Mouse (Mus musculus): ENCODE results near the gene C1s1. TPM values are rescaled to one million over a fixed set of nuclear protein-coding genes. Genes with fewer than 3 reads are reported as not detected.
A peak's percentile ranks its signal among the peaks of the same experiment; 100 is the strongest.
"Not testable (repeated sequence)": the region's sequence is repeated elsewhere in the genome, so short reads cannot be mapped to it uniquely, and the experiment has no call there.

C1s1 gene
- polyA plus RNA-seq, 1 experiment from 2014 or later = 11.9 TPM

GRCm38 (mm10) chr6:124488952-124489351, 53.2 kb downstream of the C1s1 start:
- no peak overlapping the region for H3K27ac ChIP-seq (ENCODE audit: low read depth, low read length)
- no peaks in the 10 kb centered on the region for H3K4me1 ChIP-seq (ENCODE audit: control insufficient read depth, insufficient read depth, low read length)
- H3K27me3 ChIP-seq (ENCODE audit: control insufficient read depth, insufficient read depth, low read length) = no peaks in the 10 kb centered on the region
- no peaks in the 10 kb centered on the region for H3K9me3 ChIP-seq (ENCODE audit: control insufficient read depth, low read length)
- H3K4me3 ChIP-seq (ENCODE audit: low read length) = no peak overlapping the region
- no peak overlapping the region for H3K4me2 ChIP-seq (replicated peaks; ENCODE audit: low read depth, low read length)
- no peak overlapping the region for H3K9ac ChIP-seq (ENCODE audit: low read depth, low read length)
- H3K36me3 ChIP-seq (ENCODE audit: control insufficient read depth, insufficient read depth, low read length) = no peaks in the 10 kb centered on the region
- 81% methylated on average over 4 of the region's 4 CpGs for WGBS
- ATAC-seq (ENCODE audit: low FRiP score, low TSS enrichment) = no peak

- Histone ChIP-seq H3K27me3 (ENCODE audit: control insufficient read depth, insufficient read depth, low read length) (no peaks in the 10 kb centered on the region), H3K9me3 (ENCODE audit: control insufficient read depth, low read length) (no peaks in the 10 kb centered on the region), H3K4me1 (ENCODE audit: control insufficient read depth, insufficient read depth, low read length) (no peaks in the 10 kb centered on the region), H3K4me2 (replicated peaks; ENCODE audit: low read depth, low read length) (no peak overlapping the region), H3K27ac (ENCODE audit: low read depth, low read length) (no peak overlapping the region), H3K4me3 (ENCODE audit: low read length) (no peak overlapping the region), H3K9ac (ENCODE audit: low read depth, low read length) (no peak overlapping the region), H3K36me3 (ENCODE audit: control insufficient read depth, insufficient read depth, low read length) (no peaks in the 10 kb centered on the region)
- no peak for ATAC-seq (ENCODE audit: low FRiP score, low TSS enrichment)
- WGBS = 55% methylated on average over 2 of the region's 2 CpGs
Measured at GRCm38 (mm10) chr6:124487509-124487908, 54.6 kb downstream of the C1s1 start.

GRCm38 (mm10) chr6:124485414-124486144, 56.6 kb downstream of the C1s1 start:
- H3K36me3 ChIP-seq (ENCODE audit: control insufficient read depth, insufficient read depth, low read length) = no peaks in the 10 kb centered on the region
- H3K9me3 ChIP-seq (ENCODE audit: control insufficient read depth, low read length) = no peaks in the 10 kb centered on the region
- peak; percentile 78 for ATAC-seq (ENCODE audit: low FRiP score, low TSS enrichment)
- H3K27ac ChIP-seq (ENCODE audit: low read depth, low read length) = no peak overlapping the region
- WGBS = 37% methylated on average over 21 of the region's 21 CpGs
- H3K4me2 ChIP-seq (replicated peaks; ENCODE audit: low read depth, low read length) = peak overlapping the region; percentile 25
- no peaks in the 10 kb centered on the region for H3K4me1 ChIP-seq (ENCODE audit: control insufficient read depth, insufficient read depth, low read length)
- H3K27me3 ChIP-seq (ENCODE audit: control insufficient read depth, insufficient read depth, low read length) = no peaks in the 10 kb centered on the region
- H3K4me3 ChIP-seq (ENCODE audit: low read length) = peak overlapping the region; percentile 1; the same call in 1 of the 2 replicates
- H3K9ac ChIP-seq (ENCODE audit: low read depth, low read length) = no peak overlapping the region

- Histone ChIP-seq H3K4me3 (ENCODE audit: low read length) (no peak overlapping the region), H3K4me1 (ENCODE audit: control insufficient read depth, insufficient read depth, low read length) (no peaks in the 10 kb centered on the region)
Measured at GRCm38 (mm10) chr6:124484851-124485250, 57.3 kb downstream of the C1s1 start.

DNA sequence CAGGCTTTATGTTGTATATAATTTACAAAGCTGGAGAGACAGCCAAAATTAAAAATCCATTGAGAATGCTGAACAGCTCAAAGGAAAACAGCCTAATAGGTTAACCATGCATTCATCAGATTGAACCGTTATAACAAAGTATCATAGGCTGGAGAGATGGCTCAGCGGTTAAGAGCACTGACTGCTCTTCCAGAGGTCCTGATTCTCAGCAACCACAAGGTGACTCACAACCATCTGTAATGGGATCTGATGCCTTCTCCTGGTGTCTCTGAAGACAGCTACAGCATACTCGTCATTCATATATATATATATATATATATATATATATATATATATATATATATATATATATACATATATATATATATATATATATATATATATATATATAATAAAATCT, 58.3 kb downstream of the C1s1 start:
- H3K36me3 ChIP-seq (ENCODE audit: control insufficient read depth, insufficient read depth, low read length); H3K27ac ChIP-seq (ENCODE audit: low read depth, low read length); H3K4me2 ChIP-seq (replicated peaks; ENCODE audit: low read depth, low read length); H3K4me1 ChIP-seq (ENCODE audit: control insufficient read depth, insufficient read depth, low read length); ATAC-seq (ENCODE audit: low FRiP score, low TSS enrichment); H3K27me3 ChIP-seq (ENCODE audit: control insufficient read depth, insufficient read depth, low read length); H3K9me3 ChIP-seq (ENCODE audit: control insufficient read depth, low read length); H3K4me3 ChIP-seq (ENCODE audit: low read length); H3K9ac ChIP-seq (ENCODE audit: low read depth, low read length): not testable (repeated sequence)
- WGBS = 83% methylated on average over 3 of the region's 3 CpGs

More at GRCm38 (mm10) chr6:124484851-124485250, 57.3 kb downstream of the C1s1 start:
- Histone ChIP-seq H3K27ac (ENCODE audit: low read depth, low read length) (no peak overlapping the region), H3K9ac (ENCODE audit: low read depth, low read length) (no peak overlapping the region), H3K4me2 (replicated peaks; ENCODE audit: low read depth, low read length) (no peak overlapping the region), H3K27me3 (ENCODE audit: control insufficient read depth, insufficient read depth, low read length) (no peaks in the 10 kb centered on the region), H3K36me3 (ENCODE audit: control insufficient read depth, insufficient read depth, low read length) (no peaks in the 10 kb centered on the region), H3K9me3 (ENCODE audit: control insufficient read depth, low read length) (no peaks in the 10 kb centered on the region)
- WGBS = 65% methylated on average over 7 of the region's 7 CpGs
- no peak for ATAC-seq (ENCODE audit: low FRiP score, low TSS enrichment)

DNA sequence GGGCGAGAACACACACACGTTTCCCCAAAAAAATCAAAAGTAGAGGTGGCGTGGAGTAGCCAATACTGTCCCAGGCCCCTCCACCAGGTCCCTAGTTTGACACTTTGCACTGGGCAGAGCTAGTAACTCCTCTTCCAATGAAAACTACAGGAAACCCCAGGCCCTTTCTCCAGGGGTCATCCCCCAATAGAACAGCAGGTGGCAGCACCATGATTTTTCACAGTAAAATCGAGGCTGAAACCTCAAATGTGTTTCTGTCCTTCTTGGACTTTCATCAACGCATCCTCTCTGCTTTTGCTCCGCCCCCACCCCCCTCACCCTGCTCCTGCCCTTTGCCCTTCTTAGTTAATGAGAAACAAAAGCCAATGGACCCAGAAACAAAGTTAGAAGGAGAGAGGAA, 60.6 kb downstream of the C1s1 start:
- no peak overlapping the region for H3K27ac ChIP-seq (ENCODE audit: low read depth, low read length)
- H3K4me3 ChIP-seq (ENCODE audit: low read length) = no peak overlapping the region
- H3K36me3 ChIP-seq (ENCODE audit: control insufficient read depth, insufficient read depth, low read length) = no peaks in the 10 kb centered on the region
- WGBS = 24% methylated on average over 6 of the region's 6 CpGs
- H3K27me3 ChIP-seq (ENCODE audit: control insufficient read depth, insufficient read depth, low read length) = no peaks in the 10 kb centered on the region
- no peaks in the 10 kb centered on the region for H3K9me3 ChIP-seq (ENCODE audit: control insufficient read depth, low read length)
- H3K4me2 ChIP-seq (replicated peaks; ENCODE audit: low read depth, low read length) = no peak overlapping the region
- H3K4me1 ChIP-seq (ENCODE audit: control insufficient read depth, insufficient read depth, low read length) = peaks cover 3% of the 10 kb centered on the region; the same call in 1 of the 2 replicates
- peak; percentile 47; the same call in 1 of the 2 replicates for ATAC-seq (ENCODE audit: low FRiP score, low TSS enrichment)
- no peak overlapping the region for H3K9ac ChIP-seq (ENCODE audit: low read depth, low read length)

Other genes with a start within 250 kb of the C1s1 start
- gene Cd163, start 237.7 kb downstream of the C1s1 start, polyA plus RNA-seq (2014; fragmentation: Nextera tagmentation; extraction: Ambion mirVana) = 0.10 and 0.15 TPM in 2 replicates
- gene Pex5, start 127.3 kb downstream of the C1s1 start, polyA plus RNA-seq (2014; fragmentation: Nextera tagmentation; extraction: Ambion mirVana) = 26.8 and 35.3 TPM in 2 replicates
- 2.8 TPM in 2 replicates for gene Clstn3, start 77.6 kb downstream of the C1s1 start, polyA plus RNA-seq (2014; fragmentation: Nextera tagmentation; extraction: Ambion mirVana)
- gene C1rl, start 49.2 kb downstream of the C1s1 start, polyA plus RNA-seq (2014; fragmentation: Nextera tagmentation; extraction: Ambion mirVana) = 0.71 and 1.1 TPM in 2 replicates
- 3.9 and 4.3 TPM in 2 replicates for gene C1ra, start 30.0 kb downstream of the C1s1 start, polyA plus RNA-seq (2014; fragmentation: Nextera tagmentation; extraction: Ambion mirVana)
- gene C1rb, start 27.9 kb upstream of the C1s1 start, polyA plus RNA-seq (2014; fragmentation: Nextera tagmentation; extraction: Ambion mirVana) = 0.11 TPM in 1 of 2 replicates, not detected in the other
- gene C1s2, start 93.7 kb upstream of the C1s1 start, polyA plus RNA-seq (2014; fragmentation: Nextera tagmentation; extraction: Ambion mirVana) = 0.08 TPM in 1 of 2 replicates, not detected in the other
- gene Lpcat3, start 120.7 kb upstream of the C1s1 start, polyA plus RNA-seq (2014; fragmentation: Nextera tagmentation; extraction: Ambion mirVana) = 51.2 and 67.3 TPM in 2 replicates
- 233 and 278 TPM in 2 replicates for gene Emg1, start 169.8 kb upstream of the C1s1 start, polyA plus RNA-seq (2014; fragmentation: Nextera tagmentation; extraction: Ambion mirVana)
- 341 and 402 TPM in 2 replicates for gene Phb2, start 170.0 kb upstream of the C1s1 start, polyA plus RNA-seq (2014; fragmentation: Nextera tagmentation; extraction: Ambion mirVana)
- 10.0 and 12.9 TPM in 2 replicates for gene Ptpn6, start 196.4 kb upstream of the C1s1 start, polyA plus RNA-seq (2014; fragmentation: Nextera tagmentation; extraction: Ambion mirVana)
- 564 and 762 TPM in 2 replicates for gene Grcc10, start 199.0 kb upstream of the C1s1 start, polyA plus RNA-seq (2014; fragmentation: Nextera tagmentation; extraction: Ambion mirVana)
- gene Gm45234, start 213.7 kb upstream of the C1s1 start, polyA plus RNA-seq (2014; fragmentation: Nextera tagmentation; extraction: Ambion mirVana) = not detected in 2 replicates
- 17.5 and 17.7 TPM in 2 replicates for gene Atn1, start 214.2 kb upstream of the C1s1 start, polyA plus RNA-seq (2014; fragmentation: Nextera tagmentation; extraction: Ambion mirVana)
- gene Eno2, start 227.3 kb upstream of the C1s1 start, polyA plus RNA-seq (2014; fragmentation: Nextera tagmentation; extraction: Ambion mirVana) = 8.8 and 10.8 TPM in 2 replicates
- 0.39 and 0.61 TPM in 2 replicates for gene Lrrc23, start 237.4 kb upstream of the C1s1 start, polyA plus RNA-seq (2014; fragmentation: Nextera tagmentation; extraction: Ambion mirVana)

All from kidney, embryonic 14.5 days (tissue).